Mouse (Mus musculus): ENCODE data around the gene Ksr1.

DNA sequence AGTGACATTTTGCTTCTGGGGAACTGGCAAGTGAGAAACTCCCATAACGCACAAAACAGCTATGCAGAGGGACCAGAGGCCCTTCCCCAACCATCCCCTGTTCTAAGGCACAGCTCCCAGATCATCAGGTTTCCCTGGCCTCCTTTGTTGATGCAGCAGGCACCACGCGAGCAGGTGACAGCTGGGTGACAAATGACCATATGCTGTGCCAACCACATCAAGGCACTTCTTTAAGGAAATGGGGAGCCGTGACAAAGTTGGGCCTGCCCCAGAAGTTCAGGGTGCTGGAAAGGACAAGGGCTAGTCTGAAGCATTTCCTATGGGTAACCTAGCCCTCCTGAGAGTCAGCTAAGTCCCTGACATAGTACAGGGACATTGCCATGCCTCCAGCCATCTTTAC lies 89.3 kb downstream of the Ksr1 start:
- TF ChIP-seq CTCF (IDR thresholded peaks at IDR 0.05; ENCODE audit: insufficient read depth, low read length) (no peak), POLR2A (IDR thresholded peaks at IDR 0.05; ENCODE audit: borderline replicate concordance, extremely low read depth, low read depth, low read length) (no peak)

Data from lung, adult 2 months (tissue).